Mouse (Mus musculus) 3T3-L1 (cell line): ENCODE data around the gene Ksr2.
"Not testable (repeated sequence)": the region's sequence is repeated elsewhere in the genome, so short reads cannot be mapped to it uniquely, and the experiment has no call there.

ENCODE experiments used
- DNase-seq: peaks from one replicate; pipeline ENCODE4 v3.0.0-alpha.2; 2015; ENCODE audit warnings: low read depth, low spot score

Gene Ksr2

GRCm38 (mm10) chr5:117620292-117620691 lies 206.5 kb downstream of the Ksr2 start:
- DNase-seq = no peak

- DNase-seq = no peak
Observed at GRCm38 (mm10) chr5:117622221-117622620, 208.4 kb downstream of the Ksr2 start.

DNA sequence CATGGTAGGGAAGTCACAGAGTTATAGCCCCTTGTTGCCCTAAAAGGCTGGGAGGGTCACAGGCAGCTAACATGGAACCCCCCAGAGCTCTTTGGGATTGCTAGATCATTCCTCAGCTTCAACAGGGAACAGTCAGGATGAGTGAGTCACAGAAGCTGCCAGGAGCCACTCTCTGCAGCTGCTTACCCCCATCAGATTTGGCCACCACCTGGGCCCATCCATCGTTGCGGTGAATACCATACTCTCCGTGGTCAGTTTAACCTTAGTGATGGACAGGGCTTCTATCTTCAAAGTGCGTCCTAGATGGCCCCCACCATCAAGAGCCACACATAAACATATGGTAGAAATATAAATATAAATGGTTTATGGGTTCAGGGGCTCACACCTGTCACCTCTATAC lies 209.4 kb downstream of the Ksr2 start:
- DNase-seq = not testable (repeated sequence)

DNA sequence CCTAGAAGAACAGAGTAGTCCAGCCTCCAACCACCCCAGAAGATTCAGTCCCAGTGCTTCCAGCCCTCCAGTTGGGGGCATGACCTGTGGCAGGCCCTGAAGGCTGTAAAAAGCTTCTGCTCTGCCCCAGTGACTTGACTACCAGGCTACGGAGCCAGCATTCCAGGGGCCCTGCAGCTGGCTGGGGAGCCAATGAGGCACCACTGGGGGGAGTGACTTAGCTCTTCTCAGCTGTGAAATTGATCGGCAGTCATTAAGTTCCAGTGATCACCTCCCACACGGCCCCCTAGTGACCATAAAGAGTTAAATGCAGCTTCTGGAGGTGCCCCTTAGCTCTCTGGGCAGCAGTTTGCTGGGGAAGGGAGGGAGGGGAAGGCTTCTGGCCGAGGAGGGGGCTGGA lies 213.1 kb downstream of the Ksr2 start:
- no peak for DNase-seq

GRCm38 (mm10) chr5:117628351-117628750 lies 214.6 kb downstream of the Ksr2 start:
- DNase-seq = peak; percentile 3

GRCm38 (mm10) chr5:117629570-117629969 lies 215.8 kb downstream of the Ksr2 start:
- DNase-seq = no peak

DNA sequence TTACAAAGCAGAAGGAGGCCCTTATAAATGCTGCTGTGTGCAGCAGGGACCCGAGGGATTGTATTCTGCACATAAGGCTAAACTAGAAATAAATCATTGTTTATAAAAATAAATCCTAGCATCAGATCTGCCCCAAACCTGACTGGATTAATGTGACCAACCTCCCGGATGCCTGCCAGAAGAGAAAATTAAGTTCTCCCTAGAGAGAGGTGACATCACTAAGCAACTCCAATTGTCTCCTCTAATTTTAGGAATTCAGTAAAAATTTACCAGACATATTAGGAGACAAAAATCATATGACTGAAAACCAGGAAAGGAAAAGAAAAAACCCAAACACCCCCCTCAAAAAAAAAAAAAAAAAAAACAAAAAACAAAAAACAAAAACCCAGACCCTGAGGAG lies 221.4 kb downstream of the Ksr2 start:
- no peak for DNase-seq

- no peak for DNase-seq
Observed at GRCm38 (mm10) chr5:117635838-117636237, 222.0 kb downstream of the Ksr2 start.

- peak; percentile 14 for DNase-seq
Observed at GRCm38 (mm10) chr5:117641585-117641984, 227.8 kb downstream of the Ksr2 start.

DNA sequence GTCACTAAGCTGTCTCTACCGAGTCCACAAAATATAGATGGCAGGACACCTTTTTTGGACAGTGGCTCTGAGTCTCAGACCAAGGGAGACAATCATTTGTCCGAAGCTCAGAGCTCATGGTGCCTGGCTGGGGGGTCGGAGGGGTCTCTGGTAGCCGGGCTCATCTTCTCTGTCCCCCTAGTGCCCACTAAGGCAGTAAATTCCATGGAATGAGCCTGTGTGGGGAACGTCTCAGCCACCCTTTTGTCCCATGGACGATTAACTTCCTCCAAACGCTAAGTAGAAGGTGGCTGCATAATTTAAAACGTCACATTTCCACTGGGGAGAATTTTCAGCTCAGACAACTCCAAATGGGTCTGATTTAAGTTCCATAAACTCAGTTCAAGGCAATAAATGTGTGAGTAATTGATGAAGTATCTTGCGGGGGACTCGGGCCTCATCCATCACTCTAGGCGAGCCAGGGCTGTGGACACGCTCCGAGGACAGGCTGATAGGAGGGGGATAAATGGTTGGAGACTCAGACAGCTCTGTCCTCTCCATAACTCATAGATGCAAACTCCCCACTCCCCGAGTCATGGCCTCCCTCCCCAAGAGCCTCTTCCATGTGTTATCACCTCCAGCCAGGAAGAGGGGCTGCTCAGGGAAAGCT lies 237.6 kb downstream of the Ksr2 start:
- DNase-seq = no peak

- DNase-seq = no peak
Observed at GRCm38 (mm10) chr5:117658641-117659040, 244.8 kb downstream of the Ksr2 start.

- no peak for DNase-seq
Observed at GRCm38 (mm10) chr5:117659596-117659995, 245.8 kb downstream of the Ksr2 start.

- no peak for DNase-seq
Observed at GRCm38 (mm10) chr5:117665181-117665580, 251.4 kb downstream of the Ksr2 start.

DNA sequence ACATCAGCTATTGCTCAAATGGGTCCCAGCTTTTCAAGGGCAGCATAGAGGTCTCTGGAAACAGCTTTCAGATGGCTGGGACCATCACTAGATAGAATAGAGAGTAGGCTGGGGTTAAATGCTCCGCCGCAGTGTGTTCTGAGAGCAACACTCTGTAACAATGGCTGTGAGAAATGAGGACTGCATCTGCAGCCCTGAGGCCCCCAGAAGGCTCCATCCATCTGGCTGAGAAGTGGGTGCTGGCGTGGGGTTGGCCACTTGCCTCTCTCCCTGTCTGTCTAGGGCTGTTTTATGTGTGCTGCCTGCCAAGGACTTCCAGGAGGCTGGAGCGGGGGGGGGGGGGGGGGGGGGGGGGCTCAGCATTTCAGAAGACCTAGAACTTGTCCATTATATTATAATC lies 253.5 kb downstream of the Ksr2 start:
- no peak for DNase-seq

GRCm38 (mm10) chr5:117669265-117669664 lies 255.5 kb downstream of the Ksr2 start:
- peak; percentile 13 for DNase-seq

DNA sequence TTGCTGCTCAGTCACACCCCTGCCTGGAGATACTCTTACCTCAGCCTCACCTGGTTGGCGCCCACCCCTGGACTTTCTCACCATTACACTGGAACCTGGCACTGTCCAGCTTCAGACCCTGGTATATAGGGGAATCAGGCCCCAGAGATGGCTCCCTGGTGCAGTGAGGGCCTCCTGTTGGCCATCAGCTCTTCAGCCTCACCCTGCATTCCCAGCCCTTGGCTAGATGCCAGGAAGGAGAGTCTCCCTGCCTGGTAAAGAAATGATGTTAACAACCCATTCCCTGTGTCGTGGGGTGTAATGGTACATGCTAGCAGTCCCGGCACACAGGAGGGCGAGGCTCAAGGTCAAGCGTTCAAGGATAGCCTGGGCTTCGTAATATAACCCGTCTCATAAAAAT lies 256.0 kb downstream of the Ksr2 start:
- DNase-seq = no peak

- DNase-seq = no peak
Observed at GRCm38 (mm10) chr5:117671362-117671761, 257.6 kb downstream of the Ksr2 start.

GRCm38 (mm10) chr5:117675840-117676239 lies 262.0 kb downstream of the Ksr2 start:
- DNase-seq = no peak

GRCm38 (mm10) chr5:117677231-117677630 lies 263.4 kb downstream of the Ksr2 start:
- DNase-seq = no peak

GRCm38 (mm10) chr5:117678371-117678770 lies 264.6 kb downstream of the Ksr2 start:
- no peak for DNase-seq

- no peak for DNase-seq
Observed at GRCm38 (mm10) chr5:117682226-117682625, 268.4 kb downstream of the Ksr2 start.

- DNase-seq = no peak
Observed at GRCm38 (mm10) chr5:117684491-117684890, 270.7 kb downstream of the Ksr2 start.

DNA sequence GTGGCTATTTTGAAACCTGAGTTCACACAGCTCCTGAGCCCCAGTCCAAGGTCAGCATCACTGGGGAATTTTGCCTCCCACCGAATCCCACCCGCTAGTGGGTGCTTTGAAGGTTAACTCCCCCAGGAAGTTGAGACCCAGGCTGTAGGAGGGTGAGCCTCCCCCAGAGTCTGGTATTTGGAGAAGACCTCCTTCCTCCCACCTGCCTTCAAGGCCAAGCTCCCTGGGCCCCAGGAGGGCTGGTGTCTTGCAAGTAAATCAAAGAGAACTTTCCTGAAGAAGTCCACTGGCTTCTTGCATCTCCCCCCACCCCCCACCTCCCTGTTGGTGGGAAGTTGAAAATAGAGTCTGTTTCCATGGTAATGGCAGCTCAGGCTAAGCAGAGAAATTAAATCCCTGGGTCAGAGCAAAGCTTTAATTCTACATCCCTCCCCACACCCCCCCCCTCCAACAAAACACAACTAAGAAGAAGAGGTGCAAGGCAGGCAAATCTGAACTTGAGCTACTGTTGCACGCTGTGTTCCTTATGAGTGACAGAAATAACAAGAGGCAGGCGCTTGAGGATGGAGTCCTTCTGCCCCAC lies 274.1 kb downstream of the Ksr2 start:
- no peak for DNase-seq

- DNase-seq = no peak
Observed at GRCm38 (mm10) chr5:117688738-117689137, 274.9 kb downstream of the Ksr2 start.
